Mouse (Mus musculus): ENCODE measurements at regions not wholly inside any gene's neighbourhood (a gene's known extent, or its start where the extent isn't known, plus 50 kb on each side); places are given as distances from the start of the nearest gene placed in this dataset.

- WGBS, result 80% methylated on average over 5 of the region's 5 CpGs
- Histone ChIP-seq H3K9me3 (no peaks in the 10 kb centered on the region), H3K4me3 (no peak overlapping the region), H3K36me3 (replicated peaks) (no peaks in the 10 kb centered on the region), H3K27me3 (replicated peaks; ENCODE audit: low read depth, poor library complexity, severe bottlenecking) (no peaks in the 10 kb centered on the region), H3K27ac (replicated peaks) (no peak overlapping the region), H3K4me1 (no peaks in the 10 kb centered on the region)
- no peak for DNase-seq (ENCODE audit: low spot score)
Observed at GRCm38 (mm10) chr10:21218431-21218830, 57.6 kb upstream of the Myb start.

- no peaks in the 10 kb centered on the region for H3K27me3 ChIP-seq (replicated peaks; ENCODE audit: low read depth, poor library complexity, severe bottlenecking)
- H3K4me1 ChIP-seq, result no peaks in the 10 kb centered on the region
- H3K4me3 ChIP-seq, result no peak overlapping the region
- WGBS, result 87% methylated on average over 3 of the region's 3 CpGs
- no peak overlapping the region for H3K27ac ChIP-seq (replicated peaks)
- no peak for DNase-seq (ENCODE audit: low spot score)
- H3K9me3 ChIP-seq, result 0 out of 2 replicates have a peak, but pooled peaks cover 3% of the 10 kb centered on the region
- H3K36me3 ChIP-seq (replicated peaks), result no peaks in the 10 kb centered on the region
Observed at GRCm38 (mm10) chr10:21220795-21221194, 60.0 kb upstream of the Myb start.

GRCm38 (mm10) chr10:21221290-21221926, 60.6 kb upstream of the Myb start:
- DNase-seq (ENCODE audit: low spot score), result no peak
- Histone ChIP-seq H3K36me3 (replicated peaks) (no peaks in the 10 kb centered on the region), H3K27me3 (replicated peaks; ENCODE audit: low read depth, poor library complexity, severe bottlenecking) (no peaks in the 10 kb centered on the region), H3K9me3 (0 out of 2 replicates have a peak, but pooled peaks cover 3% of the 10 kb centered on the region), H3K4me1 (no peaks in the 10 kb centered on the region), H3K4me3 (no peak overlapping the region), H3K27ac (replicated peaks) (no peak overlapping the region)
- 94% methylated on average over 4 of the region's 4 CpGs for whole genome bisulfite sequencing

- Histone ChIP-seq H3K27me3 (replicated peaks; ENCODE audit: low read depth, poor library complexity, severe bottlenecking) (no peaks in the 10 kb centered on the region), H3K9me3 (0 out of 2 replicates have a peak, but pooled peaks cover 3% of the 10 kb centered on the region), H3K36me3 (replicated peaks) (no peaks in the 10 kb centered on the region), H3K27ac (replicated peaks) (no peak overlapping the region), H3K4me1 (no peaks in the 10 kb centered on the region), H3K4me3 (no peak overlapping the region)
- 78% methylated on average over 9 of the region's 9 CpGs for WGBS
- no peak for DNase-seq (ENCODE audit: low spot score)
Observed at GRCm38 (mm10) chr10:21222104-21223034, 61.6 kb upstream of the Myb start.

GRCm38 (mm10) chr10:21223104-21223910, 62.5 kb upstream of the Myb start:
- no peak for DNase-seq (ENCODE audit: low spot score)
- Histone ChIP-seq H3K4me1 (no peaks in the 10 kb centered on the region), H3K27ac (replicated peaks) (no peak overlapping the region), H3K27me3 (replicated peaks; ENCODE audit: low read depth, poor library complexity, severe bottlenecking) (no peaks in the 10 kb centered on the region), H3K4me3 (no peak overlapping the region), H3K9me3 (0 out of 2 replicates have a peak, but pooled peaks cover 3% of the 10 kb centered on the region), H3K36me3 (replicated peaks) (no peaks in the 10 kb centered on the region)
- 87% methylated on average over 8 of the region's 8 CpGs for WGBS

- Histone ChIP-seq H3K27me3 (replicated peaks; ENCODE audit: low read depth, poor library complexity, severe bottlenecking) (no peaks in the 10 kb centered on the region), H3K27ac (replicated peaks) (no peak overlapping the region), H3K36me3 (replicated peaks) (no peaks in the 10 kb centered on the region), H3K4me3 (no peak overlapping the region), H3K9me3 (0 out of 2 replicates have a peak, but pooled peaks cover 3% of the 10 kb centered on the region), H3K4me1 (no peaks in the 10 kb centered on the region)
- WGBS, result 91% methylated on average over 5 of the region's 5 CpGs
- DNase-seq (ENCODE audit: low spot score), result no peak
Observed at GRCm38 (mm10) chr10:21224229-21224628, 63.4 kb upstream of the Myb start.

- Histone ChIP-seq H3K36me3 (replicated peaks) (no peaks in the 10 kb centered on the region), H3K27me3 (replicated peaks; ENCODE audit: low read depth, poor library complexity, severe bottlenecking) (no peaks in the 10 kb centered on the region), H3K4me1 (no peaks in the 10 kb centered on the region), H3K27ac (replicated peaks) (no peak overlapping the region), H3K9me3 (0 out of 2 replicates have a peak, but pooled peaks cover 3% of the 10 kb centered on the region), H3K4me3 (no peak overlapping the region)
- WGBS, result 90% methylated on average over 7 of the region's 7 CpGs
- no peak for DNase-seq (ENCODE audit: low spot score)
Observed at GRCm38 (mm10) chr10:21226210-21226609, 65.4 kb upstream of the Myb start.

GRCm38 (mm10) chr10:21227764-21228163, 67.0 kb upstream of the Myb start:
- DNase-seq (ENCODE audit: low spot score), result no peak
- H3K4me3 ChIP-seq, result no peak overlapping the region
- H3K4me1 ChIP-seq, result no peaks in the 10 kb centered on the region
- no peaks in the 10 kb centered on the region for H3K36me3 ChIP-seq (replicated peaks)
- H3K27ac ChIP-seq (replicated peaks), result no peak overlapping the region
- H3K27me3 ChIP-seq (replicated peaks; ENCODE audit: low read depth, poor library complexity, severe bottlenecking), result no peaks in the 10 kb centered on the region
- WGBS, result 87% methylated on average over 9 of the region's 9 CpGs
- H3K9me3 ChIP-seq, result 0 out of 2 replicates have a peak, but pooled peaks cover 3% of the 10 kb centered on the region

- 76% methylated on average over 7 of the region's 7 CpGs for WGBS
- Histone ChIP-seq H3K4me1 (no peaks in the 10 kb centered on the region), H3K4me3 (no peak overlapping the region), H3K36me3 (replicated peaks) (no peaks in the 10 kb centered on the region), H3K9me3 (0 out of 2 replicates have a peak, but pooled peaks cover 3% of the 10 kb centered on the region), H3K27ac (replicated peaks) (no peak overlapping the region), H3K27me3 (replicated peaks; ENCODE audit: low read depth, poor library complexity, severe bottlenecking) (no peaks in the 10 kb centered on the region)
- DNase-seq (ENCODE audit: low spot score), result no peak
Observed at GRCm38 (mm10) chr10:21228557-21228956, 67.2 kb upstream of the Hbs1l start.

- no peaks in the 10 kb centered on the region for H3K9me3 ChIP-seq
- peak; percentile 19 for DNase-seq (ENCODE audit: low spot score)
- H3K27ac ChIP-seq (replicated peaks), result no peak overlapping the region
- WGBS, result 46% methylated on average over 1 of the region's 1 CpGs
- no peaks in the 10 kb centered on the region for H3K36me3 ChIP-seq (replicated peaks)
- no peaks in the 10 kb centered on the region for H3K27me3 ChIP-seq (replicated peaks; ENCODE audit: low read depth, poor library complexity, severe bottlenecking)
- peaks cover 6% of the 10 kb centered on the region for H3K4me1 ChIP-seq
- no peak overlapping the region for H3K4me3 ChIP-seq
Observed at GRCm38 (mm10) chr10:21235172-21235571, 60.6 kb upstream of the Hbs1l start.

- no peaks in the 10 kb centered on the region for H3K27me3 ChIP-seq (replicated peaks; ENCODE audit: low read depth, poor library complexity, severe bottlenecking)
- H3K36me3 ChIP-seq (replicated peaks), result no peaks in the 10 kb centered on the region
- no peak overlapping the region for H3K4me3 ChIP-seq
- no peaks in the 10 kb centered on the region for H3K9me3 ChIP-seq
- 85% methylated on average over 1 of the region's 1 CpGs for WGBS
- no peak overlapping the region for H3K27ac ChIP-seq (replicated peaks)
- H3K4me1 ChIP-seq, result peaks cover 6% of the 10 kb centered on the region
- DNase-seq (ENCODE audit: low spot score), result no peak
Observed at GRCm38 (mm10) chr10:21237000-21237399, 58.8 kb upstream of the Hbs1l start.

GRCm38 (mm10) chr10:21239451-21239850, 56.3 kb upstream of the Hbs1l start:
- peaks cover 6% of the 10 kb centered on the region for H3K4me1 ChIP-seq
- DNase-seq (ENCODE audit: low spot score), result no peak
- no peaks in the 10 kb centered on the region for H3K9me3 ChIP-seq
- H3K27me3 ChIP-seq (replicated peaks; ENCODE audit: low read depth, poor library complexity, severe bottlenecking), result no peaks in the 10 kb centered on the region
- H3K27ac ChIP-seq (replicated peaks), result no peak overlapping the region
- no peaks in the 10 kb centered on the region for H3K36me3 ChIP-seq (replicated peaks)
- WGBS, result 69% methylated on average over 2 of the region's 2 CpGs
- H3K4me3 ChIP-seq, result no peak overlapping the region
